Comparison of ENCODE assay signal across 18 mouse cellular contexts in genomic region chr7:72301667-72302066, GRCm38 (mm10). TPM values are rescaled to one million over a fixed set of nuclear protein-coding genes. Genes with fewer than 3 reads are reported as not detected.
DNase-seq lines count a peak whose midpoint lies in the region; ATAC-seq and TF ChIP-seq lines count a peak whose summit lies in the region.
"Had no signal": no experiment of that assay in that cellular context is flagged by ENCODE, and none has a peak within 500 bp of the region (broad histone marks: within the 10 kb centered on the region; RNA-seq: fewer than 3 reads in every experiment).

No protein-coding gene starts in this region.

- peaks cover 21% of the 10 kb centered on the region for H3K4me1 ChIP-seq in liver, adult 2 months (ENCODE audit: control insufficient read depth, insufficient read depth, low read length)
- H3K4me1 ChIP-seq in liver, embryonic 12.5 days: no peaks in the 10 kb centered on the region
- H3K4me1 ChIP-seq: embryonic facial prominence, embryonic 12.5 days had no signal

- no peaks in the 10 kb centered on the region for H3K27me3 ChIP-seq in liver, adult 2 months (ENCODE audit: control insufficient read depth, insufficient read depth, low read length)
- H3K27me3 ChIP-seq in liver, embryonic 12.5 days (replicated peaks): peaks cover 14% of the 10 kb centered on the region

- H3K79me2 ChIP-seq in liver, adult 2 months (ENCODE audit: control insufficient read depth, insufficient read depth, low read length): peaks cover 16% of the 10 kb centered on the region

- no peak overlapping the region for H3K9ac ChIP-seq in liver, adult 2 months (ENCODE audit: low read depth, low read length)
- H3K9ac ChIP-seq in liver, embryonic 12.5 days: no peak overlapping the region
- H3K9ac ChIP-seq: embryonic facial prominence, embryonic 12.5 days; forebrain, embryonic 15.5 days; hindbrain, embryonic 13.5 days had no signal

- whole genome bisulfite sequencing in liver, adult 2 months: 80% methylated on average over 4 of the region's 4 CpGs
- WGBS in liver, embryonic 12.5 days (ENCODE audit: insufficient replicate concordance): 51% methylated on average over 4 of the region's 4 CpGs

- H3K27ac ChIP-seq in liver, adult 2 months (replicated peaks; ENCODE audit: insufficient read depth, low read depth, low read length): no peak overlapping the region
- H3K27ac ChIP-seq in liver, embryonic 12.5 days: no peak overlapping the region
- H3K27ac ChIP-seq: embryonic facial prominence, embryonic 12.5 days; forebrain, embryonic 15.5 days; hindbrain, embryonic 13.5 days; hindbrain, postnatal 0 days had no signal

- H3K4me2 ChIP-seq in liver, embryonic 12.5 days: no peak overlapping the region
- H3K4me2 ChIP-seq: embryonic facial prominence, embryonic 12.5 days; forebrain, embryonic 15.5 days; hindbrain, embryonic 13.5 days had no signal

- no peak for DNase-seq in liver, adult 2 months (ENCODE audit: extremely low read depth, low read depth, low spot score)
- DNase-seq in CD4-positive helper T cell, adult 2 months (ENCODE audit: low read depth, low spot score): peak; percentile 14
- peak; percentile 36 for DNase-seq in ES-CJ7 (ENCODE audit: low read depth, low spot score)
- DNase-seq in induced T-regulatory cell, adult 2 months (ENCODE audit: low read depth): peak; percentile 25
- no peak for DNase-seq in c-Kit-positive CD71-positive TER-119-positive erythroid progenitor cells, embryonic 14.5 days (ENCODE audit: low spot score)
- no peak for DNase-seq in spleen, postnatal 14 days (ENCODE audit: low spot score in 2 of 2)
- DNase-seq: adrenal gland, postnatal 10 days; cerebellum, adult 11-12 months; cerebellum, adult 9-10 months; cerebellum, postnatal 25 days; gastrocnemius, postnatal 36 days; heart, adult 11 months; heart, postnatal 14 days had no signal

- H3K9me3 ChIP-seq in liver, embryonic 12.5 days (replicated peaks): no peaks in the 10 kb centered on the region
- H3K9me3 ChIP-seq: embryonic facial prominence, embryonic 12.5 days; forebrain, embryonic 15.5 days; hindbrain, embryonic 13.5 days had no signal

- H3K36me3 ChIP-seq in liver, adult 2 months (ENCODE audit: control insufficient read depth, insufficient read depth, low read length): no peaks in the 10 kb centered on the region
- no peaks in the 10 kb centered on the region for H3K36me3 ChIP-seq in liver, embryonic 12.5 days
- H3K36me3 ChIP-seq: embryonic facial prominence, embryonic 12.5 days; forebrain, embryonic 15.5 days; hindbrain, embryonic 13.5 days had no signal

- ATAC-seq in liver, embryonic 12.5 days: no peak
- ATAC-seq: forebrain, embryonic 15.5 days; hindbrain, postnatal 0 days had no signal

- no peak for TF ChIP-seq POLR2A in liver, adult 2 months (IDR thresholded peaks at IDR 0.05; ENCODE audit: extremely low read depth, insufficient read depth, low read length)

- H3K4me3 ChIP-seq in liver, adult 2 months (ENCODE audit: insufficient read depth, low read depth, low read length): no peak overlapping the region
- no peak overlapping the region for H3K4me3 ChIP-seq in liver, embryonic 12.5 days
- H3K4me3 ChIP-seq: embryonic facial prominence, embryonic 12.5 days; forebrain, embryonic 15.5 days; hindbrain, embryonic 13.5 days had no signal

- TF ChIP-seq CTCF in liver, adult 2 months (IDR thresholded peaks at IDR 0.05; ENCODE audit: low read depth, low read length): 0 out of 2 replicates have a peak, but pooled peaks have one; percentile 4

RNA-seq across cellular contexts. Expression of gene Mctp2, which starts 4.7 kb away (rescaled TPM):
- total RNA-seq in liver, adult 2 months (2014; rRNA removed): 11.8 and 16.7 TPM in 2 replicates
- 3.5 and 5.4 TPM in 2 replicates for polyA plus RNA-seq in liver, adult 2 months (2012; rRNA removed)
- 0.19 and 0.29 TPM in 2 replicates for polyA plus RNA-seq in liver, embryonic 12.5 days (2016; fragmentation: Nextera tagmentation; extraction: Ambion mirVana)

Comparison
In these comparisons a context has a peak if more than half of its experiments do, and no peak if none do; other contexts are left out.
1. DNase-seq: peak in CD4-positive helper T cell, adult 2 months (single experiment), ES-CJ7 (single experiment) and induced T-regulatory cell, adult 2 months (single experiment); none in liver, adult 2 months (single experiment), c-Kit-positive CD71-positive TER-119-positive erythroid progenitor cells, embryonic 14.5 days (single experiment) and spleen, postnatal 14 days (0 of 2).